Mouse (Mus musculus) midbrain, postnatal 0 days (tissue): ENCODE measurements at regions not wholly inside any gene's neighbourhood (a gene's known extent, or its start where the extent isn't known, plus 50 kb on each side); places are given as distances from the start of the nearest gene placed in this dataset.
A peak's percentile ranks its signal among the peaks of the same experiment; 100 is the strongest.

Experiments
- ATAC-seq: fragments of 200-750 bp; cut with Nextera tagmentation; 2 replicates; pipeline ENCODE4 v1.8.0; 2017; ENCODE audit warnings: moderate number of reproducible peaks, mild to moderate bottlenecking, moderate TSS enrichment, moderate library complexity; ENCODE audit not compliant: low FRiP score
- DNase-seq: peaks from one replicate; pipeline ENCODE4 v3.0.0-alpha.2; 2015; ENCODE audit warnings: low spot score
- H3K27ac ChIP-seq: fragments of 300-500 bp; sonication (generic); 2 replicates; pipeline ENCODE4 v1.5.1; 2014; ENCODE audit warnings: low read depth, mild to moderate bottlenecking, low read length, mixed read lengths
- H3K27me3 ChIP-seq: fragments of 300-500 bp; sonication (generic); 2 replicates; pipeline ENCODE4 v1.6.1; 2014; ENCODE audit warnings: low read length, control low read depth, mixed read lengths; ENCODE audit not compliant: insufficient read depth
- H3K36me3 ChIP-seq: fragments of 300-500 bp; sonication (generic); 2 replicates; pipeline ENCODE4 v1.6.1; 2014; ENCODE audit warnings: low read length, control low read depth, mixed read lengths; ENCODE audit not compliant: insufficient read depth
- H3K4me1 ChIP-seq: fragments of 300-500 bp; sonication (generic); 2 replicates; pipeline ENCODE4 v1.6.1; 2014; ENCODE audit warnings: mild to moderate bottlenecking, control low read depth, antibody characterized with exemption, low read length, mixed read lengths; ENCODE audit not compliant: insufficient read depth
- H3K4me2 ChIP-seq: fragments of 300-500 bp; sonication (generic); 2 replicates; pipeline ENCODE4 v1.6.1; 2014; ENCODE audit warnings: low read depth, mild to moderate bottlenecking, low read length, mixed read lengths; ENCODE audit not compliant: poor library complexity, severe bottlenecking
- H3K4me3 ChIP-seq: fragments of 300-500 bp; sonication (generic); 2 replicates; pipeline ENCODE4 v1.5.1; 2014; ENCODE audit warnings: low read depth, mild to moderate bottlenecking, low read length, moderate library complexity
- H3K9ac ChIP-seq: fragments of 300-500 bp; sonication (generic); replicated peaks from 2 replicates; pipeline ENCODE4 v1.6.1; 2014; ENCODE audit warnings: mild to moderate bottlenecking, low read length, moderate library complexity, mixed read lengths; ENCODE audit not compliant: poor library complexity, severe bottlenecking
- H3K9me3 ChIP-seq: fragments of 300-500 bp; sonication (generic); 2 replicates; pipeline ENCODE4 v1.6.1; 2016; ENCODE audit warnings: low read length, control low read depth
- CTCF ChIP-seq: IDR thresholded peaks from 2 replicates; pipeline ENCODE4 v1.5.1; 2016; ENCODE audit warnings: antibody characterized with exemption, mild to moderate bottlenecking
- WGBS: fragments of 180-500 bp; shearing (Covaris S2); extraction: QIAGEN DNeasy Blood & Tissue Kit; methylation state at CpG from one replicate; pipeline ENCODE4 v1.1.7; 2014; 5-methylcytosine and 5-hydroxymethylcytosine counted together

- no peaks in the 10 kb centered on the region for H3K36me3 ChIP-seq
- no peak overlapping the region for H3K4me3 ChIP-seq
- no peak overlapping the region for H3K9ac ChIP-seq
- WGBS = 74% methylated on average over 22 of the region's 22 CpGs
- TF ChIP-seq CTCF = no peak
- H3K27ac ChIP-seq = no peak overlapping the region
- ATAC-seq (no peak), DNase-seq (no peak)
- no peaks in the 10 kb centered on the region for H3K27me3 ChIP-seq
- no peaks in the 10 kb centered on the region for H3K9me3 ChIP-seq
- H3K4me2 ChIP-seq = no peak overlapping the region
- H3K4me1 ChIP-seq = no peaks in the 10 kb centered on the region
Observed at GRCm38 (mm10) chr1:41035085-41035880, 229.9 kb downstream of the Tmem182 start.

GRCm38 (mm10) chr1:41036940-41037339 lies 231.5 kb downstream of the Tmem182 start:
- no peaks in the 10 kb centered on the region for H3K27me3 ChIP-seq
- peak overlapping the region; percentile 18 for H3K4me3 ChIP-seq
- no peaks in the 10 kb centered on the region for H3K36me3 ChIP-seq
- no peak for TF ChIP-seq CTCF
- H3K4me2 ChIP-seq = peak overlapping the region; percentile 37
- no peak overlapping the region for H3K27ac ChIP-seq
- H3K9ac ChIP-seq = no peak overlapping the region
- H3K4me1 ChIP-seq = no peaks in the 10 kb centered on the region
- DNase-seq (no peak), ATAC-seq (no peak)
- no peaks in the 10 kb centered on the region for H3K9me3 ChIP-seq
- 36% methylated on average over 12 of the region's 12 CpGs for WGBS

- ATAC-seq = no peak
- H3K4me2 ChIP-seq = no peak overlapping the region
Observed at GRCm38 (mm10) chr1:41054426-41054955, 249.1 kb downstream of the Tmem182 start.

GRCm38 (mm10) chr1:41055761-41056160 lies 250.4 kb downstream of the Tmem182 start:
- H3K27ac ChIP-seq = no peak overlapping the region
- H3K4me2 ChIP-seq = no peak overlapping the region
- H3K4me1 ChIP-seq = no peaks in the 10 kb centered on the region
- H3K36me3 ChIP-seq = no peaks in the 10 kb centered on the region
- H3K27me3 ChIP-seq = no peaks in the 10 kb centered on the region
- no peak for DNase-seq
- no peak for TF ChIP-seq CTCF
- no peaks in the 10 kb centered on the region for H3K9me3 ChIP-seq
- 45% methylated on average over 10 of the region's 10 CpGs for WGBS
- no peak overlapping the region for H3K9ac ChIP-seq
- no peak for ATAC-seq
- H3K4me3 ChIP-seq = no peak overlapping the region

More at GRCm38 (mm10) chr1:41054426-41054955, 249.1 kb downstream of the Tmem182 start:
- H3K27me3 ChIP-seq = no peaks in the 10 kb centered on the region
- H3K36me3 ChIP-seq = no peaks in the 10 kb centered on the region
- TF ChIP-seq CTCF = no peak
- no peaks in the 10 kb centered on the region for H3K9me3 ChIP-seq
- no peak overlapping the region for H3K9ac ChIP-seq
- H3K27ac ChIP-seq = no peak overlapping the region
- 89% methylated on average over 5 of the region's 5 CpGs for WGBS
- no peak overlapping the region for H3K4me3 ChIP-seq
- no peak for DNase-seq
- H3K4me1 ChIP-seq = no peaks in the 10 kb centered on the region

GRCm38 (mm10) chr1:41065130-41065529 lies 259.7 kb downstream of the Tmem182 start:
- no peaks in the 10 kb centered on the region for H3K36me3 ChIP-seq
- ATAC-seq = no peak
- 66% methylated on average over 10 of the region's 10 CpGs for WGBS
- no peak overlapping the region for H3K27ac ChIP-seq
- H3K9me3 ChIP-seq = no peaks in the 10 kb centered on the region
- no peak overlapping the region for H3K9ac ChIP-seq
- DNase-seq = no peak
- H3K4me2 ChIP-seq = no peak overlapping the region
- no peak for TF ChIP-seq CTCF
- no peaks in the 10 kb centered on the region for H3K4me1 ChIP-seq
- no peak overlapping the region for H3K4me3 ChIP-seq
- no peaks in the 10 kb centered on the region for H3K27me3 ChIP-seq

GRCm38 (mm10) chr1:41104869-41105268 lies 299.5 kb downstream of the Tmem182 start:
- H3K27me3 ChIP-seq = no peaks in the 10 kb centered on the region
- H3K4me3 ChIP-seq = no peak overlapping the region
- no peaks in the 10 kb centered on the region for H3K4me1 ChIP-seq
- H3K4me2 ChIP-seq = no peak overlapping the region
- no peaks in the 10 kb centered on the region for H3K36me3 ChIP-seq
- no peak overlapping the region for H3K27ac ChIP-seq
- WGBS = 95% methylated on average over 5 of the region's 5 CpGs
- no peak overlapping the region for H3K9ac ChIP-seq
- ATAC-seq = no peak
- no peak for TF ChIP-seq CTCF
- H3K9me3 ChIP-seq = no peaks in the 10 kb centered on the region
- no peak for DNase-seq
